Mouse (Mus musculus) brain, embryonic 14.5 days (tissue): Measurements from ENCODE around the gene Vps50.

Experiments
- CTCF ChIP-seq: fragments of 200-500 bp; IDR thresholded peaks from 2 replicates; pipeline ENCODE4 v1.5.1; 2012; ENCODE audit warnings: inconsistent platforms, mild to moderate bottlenecking, moderate library complexity, borderline replicate concordance; ENCODE audit not compliant: insufficient read depth, insufficient read length; ENCODE audit errors: extremely low read depth
- POLR2A ChIP-seq: fragments of 200-500 bp; IDR thresholded peaks from 2 replicates; pipeline ENCODE4 v1.6.1; 2012; ENCODE audit warnings: mild to moderate bottlenecking, inconsistent platforms, borderline replicate concordance; ENCODE audit not compliant: poor library complexity, insufficient read depth, insufficient read length, severe bottlenecking; ENCODE audit errors: extremely low read depth

GRCm38 (mm10) chr6:3590289-3590904, 92.2 kb downstream of the Vps50 start:
- TF ChIP-seq POLR2A (no peak), CTCF (no peak)
